Mouse (Mus musculus) 3T3-L1 (cell line): ENCODE measurements around the gene Lrg1.

Experiments used
- DNase-seq: peaks from one replicate; pipeline ENCODE4 v3.0.0-alpha.2; 2015; ENCODE audit warnings: low read depth, low spot score

Lrg1 gene

GRCm38 (mm10) chr17:56121826-56122225 lies at the start of gene Lrg1:
TSS of gene Lrg1 (minus strand) at chr17:56122001.
- no peak for DNase-seq

- DNase-seq = no peak
Observed at GRCm38 (mm10) chr17:56171456-56171855, 49.7 kb upstream of the Lrg1 start.

GRCm38 (mm10) chr17:56170636-56171035 lies 48.8 kb upstream of the Lrg1 start:
- DNase-seq = no peak

- DNase-seq = no peak
Observed at GRCm38 (mm10) chr17:56169830-56170229, 48.0 kb upstream of the Lrg1 start.

- DNase-seq = no peak
Observed at GRCm38 (mm10) chr17:56165671-56166070, 43.9 kb upstream of the Lrg1 start.

- no peak for DNase-seq
Observed at GRCm38 (mm10) chr17:56164510-56164909, 42.7 kb upstream of the Lrg1 start.

GRCm38 (mm10) chr17:56163523-56164102 lies 41.8 kb upstream of the Lrg1 start:
- DNase-seq = no peak

GRCm38 (mm10) chr17:56162231-56162774 lies 40.5 kb upstream of the Lrg1 start, which contains the start of gene Tnfaip8l1:
TSS of gene Tnfaip8l1 (plus strand) at chr17:56162477.
- DNase-seq = peak; percentile 97

- DNase-seq = peak; percentile 82
Observed at GRCm38 (mm10) chr17:56159729-56160128, 37.9 kb upstream of the Lrg1 start.

- peak; percentile 79 for DNase-seq
Observed at GRCm38 (mm10) chr17:56153643-56154042, 31.8 kb upstream of the Lrg1 start.

GRCm38 (mm10) chr17:56149897-56150296 lies 28.1 kb upstream of the Lrg1 start:
- DNase-seq = no peak

GRCm38 (mm10) chr17:56148790-56149618 lies 27.2 kb upstream of the Lrg1 start:
- DNase-seq = no peak

GRCm38 (mm10) chr17:56148280-56148679 lies 26.5 kb upstream of the Lrg1 start:
- no peak for DNase-seq

- DNase-seq = no peak
Observed at GRCm38 (mm10) chr17:56147420-56147819, 25.6 kb upstream of the Lrg1 start.

GRCm38 (mm10) chr17:56146131-56146530 lies 24.3 kb upstream of the Lrg1 start:
- no peak for DNase-seq

GRCm38 (mm10) chr17:56144546-56144945 lies 22.7 kb upstream of the Lrg1 start:
- no peak for DNase-seq

- DNase-seq = no peak
Observed at GRCm38 (mm10) chr17:56141702-56142605, 20.2 kb upstream of the Lrg1 start.

GRCm38 (mm10) chr17:56139858-56140595 lies 18.2 kb upstream of the Lrg1 start, which contains the start of gene Sema6b:
TSS of gene Sema6b (minus strand) at chr17:56140343.
- DNase-seq = no peak

GRCm38 (mm10) chr17:56139355-56139754 lies 17.6 kb upstream of the Lrg1 start:
- DNase-seq = no peak

- DNase-seq = no peak
Observed at GRCm38 (mm10) chr17:56137839-56138613, 16.2 kb upstream of the Lrg1 start.
